Mouse (Mus musculus) CD8-positive naive resting alpha-beta T cell, adult 57 days (primary cell): ENCODE data around the gene Ptms. TPM values are rescaled to one million over a fixed set of nuclear protein-coding genes. Genes with fewer than 3 reads are reported as not detected.

ENCODE experiments used
- total RNA-seq: library from RNA; stranded (reverse); gene quantifications from one replicate; pipeline ENCODE4 v1.2.4, GENCODE M21; 2023

Ptms gene
- total RNA-seq: 25.0 TPM

DNA sequence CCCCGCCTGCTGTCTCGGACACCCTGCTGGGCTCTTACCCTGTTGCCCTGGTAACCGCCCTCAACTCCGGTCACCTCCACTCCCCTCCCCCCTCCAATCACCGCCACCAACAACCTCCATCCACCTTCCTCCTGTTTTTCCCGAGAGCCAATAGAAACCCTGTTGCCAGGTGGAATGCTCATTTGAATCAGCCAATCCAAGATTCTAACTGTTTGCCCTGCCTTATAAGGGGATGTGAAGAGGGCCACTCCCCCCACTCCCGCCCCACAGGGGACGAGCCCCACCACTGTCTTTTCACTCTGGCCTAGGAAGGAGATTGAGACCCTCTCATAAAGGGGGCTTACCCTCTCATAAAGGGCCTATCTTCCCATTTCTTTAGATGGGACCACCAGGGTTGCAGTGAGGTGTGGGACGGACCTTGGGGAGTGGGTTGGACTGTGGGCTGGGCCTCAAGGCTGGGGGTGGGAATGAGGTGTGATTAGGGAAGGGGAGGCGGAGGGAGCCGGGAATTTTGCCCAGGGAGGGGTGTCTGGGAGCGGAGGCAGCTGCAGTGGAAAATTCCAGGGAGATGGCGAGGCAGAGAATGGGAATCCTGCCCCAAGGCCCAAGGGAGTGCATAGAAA lies at the start of gene Ptms:
Ptms (minus strand) TSS at position 409 of the 623 bp plus-strand sequence.

GRCm38 (mm10) chr6:124965088-124965719 lies 45.3 kb upstream of the Ptms start, which contains the start of gene Cops7a:
Gene Cops7a, minus strand, starts transcription at chr6:124965538.

DNA sequence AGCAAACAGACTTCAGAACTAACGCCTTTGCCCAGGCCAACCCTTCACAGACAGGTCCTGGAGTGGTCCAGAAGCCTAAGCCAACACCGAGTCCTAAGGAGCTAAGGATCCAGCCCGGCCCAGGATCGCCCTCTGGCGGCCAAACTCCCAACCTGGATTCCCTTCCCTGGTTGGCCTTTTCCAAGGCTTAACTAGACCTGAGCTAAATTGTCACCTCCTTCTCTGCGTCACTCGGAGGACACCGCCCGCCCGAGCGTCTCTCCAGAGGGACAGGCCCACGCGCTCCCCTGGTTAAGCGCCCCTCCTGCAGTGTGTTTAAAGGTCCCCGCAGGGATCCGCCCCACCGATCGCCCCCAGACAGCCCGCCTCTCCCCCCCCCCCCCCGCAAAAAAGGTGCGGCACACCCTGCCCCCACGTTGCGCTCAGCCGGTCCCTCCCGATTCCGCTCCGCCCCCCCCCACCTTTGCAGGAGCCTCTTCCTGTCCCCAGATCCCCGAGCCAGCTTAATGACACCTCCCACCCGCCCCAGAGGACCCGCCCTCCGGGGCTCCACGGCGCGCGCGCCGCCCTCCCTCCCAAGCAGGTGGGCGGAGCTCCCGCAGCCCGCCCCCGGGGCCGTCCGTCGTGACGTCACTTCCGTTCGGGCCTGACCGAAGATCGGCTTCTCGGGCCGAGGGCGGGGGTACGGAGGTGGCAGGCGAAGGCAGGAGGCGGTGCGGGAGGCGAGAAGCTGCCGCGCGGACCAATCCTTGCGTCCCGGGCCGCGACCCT lies 11.0 kb upstream of the Ptms start, which contains the start of gene Mlf2:
Mlf2 (plus strand) TSS at position 633 of the 771 bp plus-strand sequence.

DNA sequence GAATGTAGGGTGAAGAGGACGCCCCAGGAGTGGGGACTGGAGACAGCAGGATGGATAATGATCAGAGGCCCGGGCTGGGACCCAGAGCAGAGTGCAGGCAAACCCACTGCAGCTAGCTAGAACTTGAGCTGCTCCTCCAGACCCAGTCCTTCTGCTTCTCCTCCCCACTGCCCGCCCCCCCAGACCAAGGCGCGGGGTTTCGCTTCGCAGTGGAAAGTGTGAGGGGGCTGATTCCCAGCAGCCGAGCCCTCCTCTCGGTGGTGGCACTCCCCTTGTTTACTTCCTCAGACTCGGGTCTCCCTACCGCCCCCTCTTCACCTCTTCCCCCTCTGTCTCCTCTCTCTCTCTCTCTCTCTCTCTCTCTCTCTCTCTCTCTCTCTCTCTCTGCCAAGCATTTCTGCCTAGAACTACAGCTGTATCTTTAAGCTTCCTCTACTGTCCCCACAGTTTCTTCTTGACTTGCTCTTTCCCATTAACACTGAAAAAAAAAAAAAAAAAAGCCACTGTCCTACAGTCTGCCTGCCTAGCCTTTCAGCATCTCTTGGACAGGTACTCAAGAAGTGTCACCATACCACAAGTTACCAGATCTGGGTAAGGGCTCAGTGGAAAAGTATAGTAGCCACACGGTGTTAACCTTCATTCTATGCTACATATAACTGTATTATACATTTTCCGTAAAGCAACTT lies 8.2 kb downstream of the Ptms start, which contains the start of gene Lag3:
Lag3 (minus strand) TSS at position 173 of the 686 bp plus-strand sequence.

DNA sequence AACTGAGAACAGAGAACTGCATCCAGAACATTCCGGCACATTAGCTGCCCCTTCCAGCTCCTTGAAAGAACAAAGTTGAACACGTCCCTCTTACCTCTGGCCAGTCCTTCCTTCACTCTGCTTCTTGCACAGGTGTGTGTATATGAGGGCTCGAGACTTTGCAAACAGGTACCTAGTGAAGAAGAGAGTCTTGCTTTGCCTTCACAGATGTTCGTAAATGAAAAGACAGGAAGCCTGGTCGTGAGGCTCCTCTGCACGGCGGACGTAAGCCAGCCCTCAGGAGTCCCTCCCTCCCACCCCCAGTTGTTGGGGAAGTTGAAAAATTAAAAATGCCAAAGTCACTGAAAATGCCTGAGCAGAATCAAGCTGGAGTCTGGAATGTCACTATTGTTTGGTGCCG lies 31.9 kb downstream of the Ptms start, which contains the start of gene Cd4:
Cd4 (minus strand) TSS at position 236 of the 400 bp plus-strand sequence.

Other genes starting within 250 kb of the Ptms start
- gene Emg1, start 207.9 kb downstream of the Ptms start, total RNA-seq: 154 TPM
- gene Phb2, start 207.8 kb downstream of the Ptms start, total RNA-seq: 159 TPM
- gene Ptpn6, start 181.4 kb downstream of the Ptms start, total RNA-seq: 191 TPM
- 226 TPM for gene Grcc10, start 178.7 kb downstream of the Ptms start, total RNA-seq
- 3.8 TPM for gene Gm45234, start 164.1 kb downstream of the Ptms start, total RNA-seq
- gene Atn1, start 163.6 kb downstream of the Ptms start, total RNA-seq: 107 TPM
- gene Eno2, start 150.4 kb downstream of the Ptms start, total RNA-seq: 1.4 TPM
- gene Lrrc23, start 140.4 kb downstream of the Ptms start, total RNA-seq: 10.1 TPM
- gene Spsb2, start 111.4 kb downstream of the Ptms start, total RNA-seq: 3.6 TPM
- 26.1 TPM for gene Tpi1, start 105.8 kb downstream of the Ptms start, total RNA-seq
- 79.3 TPM for gene Usp5, start 90.6 kb downstream of the Ptms start, total RNA-seq
- 2.0 TPM for gene Cdca3, start 90.6 kb downstream of the Ptms start, total RNA-seq
- not detected for gene Gnb3, start 79.8 kb downstream of the Ptms start, total RNA-seq
- not detected for gene P3h3, start 62.4 kb downstream of the Ptms start, total RNA-seq
- not detected for gene Gpr162, start 56.1 kb downstream of the Ptms start, total RNA-seq
- gene Cd4, start 31.9 kb downstream of the Ptms start, total RNA-seq: 9.1 TPM
- gene Lag3, start 8.4 kb downstream of the Ptms start, total RNA-seq: 0.83 TPM
- gene Mlf2, start 11.3 kb upstream of the Ptms start, total RNA-seq: 77.4 TPM
- gene Cops7a, start 45.4 kb upstream of the Ptms start, total RNA-seq: 33.3 TPM
- 0.21 TPM for gene Pianp, start 76.6 kb upstream of the Ptms start, total RNA-seq
- 68.9 TPM for gene Zfp384, start 89.0 kb upstream of the Ptms start, total RNA-seq
- 83.2 TPM for gene Ing4, start 119.7 kb upstream of the Ptms start, total RNA-seq
- 15.9 TPM for gene Acrbp, start 129.6 kb upstream of the Ptms start, total RNA-seq
- gene Lpar5, start 147.8 kb upstream of the Ptms start, total RNA-seq: 17.4 TPM
- gene Chd4, start 175.9 kb upstream of the Ptms start, total RNA-seq: 272 TPM
- gene Nop2, start 211.8 kb upstream of the Ptms start, total RNA-seq: 43.1 TPM
- 29.9 TPM for gene Iffo1, start 225.1 kb upstream of the Ptms start, total RNA-seq
- 391 TPM for gene Gapdh, start 246.4 kb upstream of the Ptms start, total RNA-seq